Mouse (Mus musculus) limb, embryonic 15.5 days (tissue): ENCODE data around the gene Trim9. TPM values are rescaled to one million over a fixed set of nuclear protein-coding genes. Genes with fewer than 3 reads are reported as not detected.

ENCODE experiments used
- polyA plus RNA-seq: library from polyadenylated mRNA; unstranded; fragments of >200 nt; fragmentation: Nextera tagmentation; extraction: Ambion mirVana; gene quantifications from 2 replicates; pipeline ENCODE4 v1.2.1, GENCODE M21; 2015

Trim9 gene
- polyA plus RNA-seq, 1 experiment from 2014 or later: 0.73 TPM

Other genes with a start within 250 kb of the Trim9 start
- 9.3 and 10.1 TPM in 2 replicates for gene Nin, start 233.9 kb downstream of the Trim9 start, polyA plus RNA-seq
- gene Abhd12b, start 193.5 kb downstream of the Trim9 start, polyA plus RNA-seq: 0.15 and 0.35 TPM in 2 replicates
- 35.9 and 36.6 TPM in 2 replicates for gene Pygl, start 116.1 kb downstream of the Trim9 start, polyA plus RNA-seq
- 106 and 107 TPM in 2 replicates for gene Tmx1, start 105.5 kb upstream of the Trim9 start, polyA plus RNA-seq